Mouse (Mus musculus) cortical plate, adult 2 months (tissue): Measurements from ENCODE around the gene Sgce. TPM values are rescaled to one million over a fixed set of nuclear protein-coding genes. Genes with fewer than 3 reads are reported as not detected.
"Not testable (repeated sequence)": the region's sequence is repeated elsewhere in the genome, so short reads cannot be mapped to it uniquely, and the experiment has no call there.

ENCODE experiments used
- H3K27ac ChIP-seq: fragments of 200-500 bp; 2 replicates; pipeline ENCODE4 v1.5.1; 2012; ENCODE audit warnings: low read length, control low read depth, inconsistent platforms; ENCODE audit not compliant: insufficient read depth
- H3K4me1 ChIP-seq: fragments of 200-500 bp; 2 replicates; pipeline ENCODE4 v1.6.1; 2011; ENCODE audit warnings: low read length; ENCODE audit not compliant: control insufficient read depth, insufficient read depth
- H3K4me3 ChIP-seq: fragments of 200-500 bp; 2 replicates; pipeline ENCODE4 v1.5.1; 2011; ENCODE audit warnings: mild to moderate bottlenecking, low read length, control low read depth; ENCODE audit not compliant: insufficient read depth
- CTCF ChIP-seq: fragments of 200-500 bp; IDR thresholded peaks from 2 replicates; pipeline ENCODE4 v1.5.1; 2011; ENCODE audit warnings: mild to moderate bottlenecking, control low read depth, low read length; ENCODE audit not compliant: insufficient read depth; ENCODE audit errors: extremely low read depth
- POLR2A ChIP-seq: fragments of 200-500 bp; IDR thresholded peaks from 2 replicates; pipeline ENCODE4 v1.6.1; 2011; ENCODE audit warnings: mild to moderate bottlenecking, low read length, control low read depth; ENCODE audit not compliant: insufficient read depth; ENCODE audit errors: extremely low read depth
- polyA plus RNA-seq: library from polyadenylated mRNA; depleted of rRNA; stranded (reverse); fragments of >200 nt; gene quantifications from 2 replicates; pipeline ENCODE4 v1.2.3, GENCODE M21; 2012; rRNA removed

Sgce gene
- polyA plus RNA-seq, 1 experiment: 32.7 TPM

GRCm38 (mm10) chr6:4658861-4659260 lies 88.1 kb downstream of the Sgce start:
- H3K27ac ChIP-seq: no peak overlapping the region
- no peak overlapping the region for H3K4me3 ChIP-seq
- no peak for TF ChIP-seq CTCF
- no peak for TF ChIP-seq POLR2A
- H3K4me1 ChIP-seq: no peaks in the 10 kb centered on the region

- Histone ChIP-seq H3K27ac (no peak overlapping the region), H3K4me3 (no peak overlapping the region), H3K4me1 (no peaks in the 10 kb centered on the region)
- TF ChIP-seq POLR2A (no peak), CTCF (no peak)
Observed at GRCm38 (mm10) chr6:4655924-4656323, 91.1 kb downstream of the Sgce start.

- Histone ChIP-seq H3K4me1 (no peaks in the 10 kb centered on the region), H3K4me3 (no peak overlapping the region), H3K27ac (no peak overlapping the region)
- TF ChIP-seq CTCF (no peak), POLR2A (no peak)
Observed at GRCm38 (mm10) chr6:4655466-4655865, 91.5 kb downstream of the Sgce start.

GRCm38 (mm10) chr6:4653741-4654140 lies 93.3 kb downstream of the Sgce start:
- H3K27ac ChIP-seq, H3K4me1 ChIP-seq, H3K4me3 ChIP-seq: not testable (repeated sequence)

- H3K4me1 ChIP-seq: no peaks in the 10 kb centered on the region
- TF ChIP-seq POLR2A (no peak), CTCF (no peak)
- no peak overlapping the region for H3K4me3 ChIP-seq
- no peak overlapping the region for H3K27ac ChIP-seq
Observed at GRCm38 (mm10) chr6:4652596-4653134, 94.3 kb downstream of the Sgce start.

GRCm38 (mm10) chr6:4647351-4647750 lies 99.7 kb downstream of the Sgce start:
- Histone ChIP-seq H3K27ac (no peak overlapping the region), H3K4me1 (no peaks in the 10 kb centered on the region), H3K4me3 (no peak overlapping the region)
- no peak for TF ChIP-seq CTCF
- no peak for TF ChIP-seq POLR2A

- no peaks in the 10 kb centered on the region for H3K4me1 ChIP-seq
- TF ChIP-seq CTCF (no peak), POLR2A (no peak)
- H3K27ac ChIP-seq: no peak overlapping the region
- no peak overlapping the region for H3K4me3 ChIP-seq
Observed at GRCm38 (mm10) chr6:4642068-4642467, 104.9 kb downstream of the Sgce start.

- H3K4me1 ChIP-seq: no peaks in the 10 kb centered on the region
- TF ChIP-seq CTCF (no peak), POLR2A (no peak)
Observed at GRCm38 (mm10) chr6:4634804-4635203, 112.2 kb downstream of the Sgce start.

GRCm38 (mm10) chr6:4633189-4633588 lies 113.8 kb downstream of the Sgce start:
- no peak overlapping the region for H3K27ac ChIP-seq
- H3K4me3 ChIP-seq: no peak overlapping the region
- H3K4me1 ChIP-seq: no peaks in the 10 kb centered on the region
- TF ChIP-seq CTCF (no peak), POLR2A (no peak)

More at GRCm38 (mm10) chr6:4634804-4635203, 112.2 kb downstream of the Sgce start:
- Histone ChIP-seq H3K27ac (no peak overlapping the region), H3K4me3 (no peak overlapping the region)

- Histone ChIP-seq H3K27ac (no peak overlapping the region), H3K4me3 (no peak overlapping the region), H3K4me1 (no peaks in the 10 kb centered on the region)
- TF ChIP-seq CTCF: no peak
- no peak for TF ChIP-seq POLR2A
Observed at GRCm38 (mm10) chr6:4631464-4631863, 115.5 kb downstream of the Sgce start.

Other genes starting within 250 kb of the Sgce start
- gene Col1a2, start 242.4 kb downstream of the Sgce start, polyA plus RNA-seq: 6.5 and 8.1 TPM in 2 replicates
- 36.1 and 36.7 TPM in 2 replicates for gene Casd1, start 146.4 kb downstream of the Sgce start, polyA plus RNA-seq
- 5.7 TPM in 2 replicates for gene Peg10, start 99 bp upstream of the Sgce start, polyA plus RNA-seq
- gene Ppp1r9a, start 155.7 kb upstream of the Sgce start, polyA plus RNA-seq: 59.2 and 63.9 TPM in 2 replicates